Mouse (Mus musculus) liver, embryonic 14.5 days (tissue): Measurements from ENCODE around the gene Bcas3.

Experiments
- CTCF ChIP-seq: IDR thresholded peaks from 2 replicates; pipeline ENCODE4 v1.5.1; 2016; ENCODE audit warnings: antibody characterized with exemption, low read depth, control low read depth
- EP300 ChIP-seq: IDR thresholded peaks from 2 replicates; pipeline ENCODE4 v1.6.1; 2016; ENCODE audit warnings: antibody characterized with exemption, low read depth

DNA sequence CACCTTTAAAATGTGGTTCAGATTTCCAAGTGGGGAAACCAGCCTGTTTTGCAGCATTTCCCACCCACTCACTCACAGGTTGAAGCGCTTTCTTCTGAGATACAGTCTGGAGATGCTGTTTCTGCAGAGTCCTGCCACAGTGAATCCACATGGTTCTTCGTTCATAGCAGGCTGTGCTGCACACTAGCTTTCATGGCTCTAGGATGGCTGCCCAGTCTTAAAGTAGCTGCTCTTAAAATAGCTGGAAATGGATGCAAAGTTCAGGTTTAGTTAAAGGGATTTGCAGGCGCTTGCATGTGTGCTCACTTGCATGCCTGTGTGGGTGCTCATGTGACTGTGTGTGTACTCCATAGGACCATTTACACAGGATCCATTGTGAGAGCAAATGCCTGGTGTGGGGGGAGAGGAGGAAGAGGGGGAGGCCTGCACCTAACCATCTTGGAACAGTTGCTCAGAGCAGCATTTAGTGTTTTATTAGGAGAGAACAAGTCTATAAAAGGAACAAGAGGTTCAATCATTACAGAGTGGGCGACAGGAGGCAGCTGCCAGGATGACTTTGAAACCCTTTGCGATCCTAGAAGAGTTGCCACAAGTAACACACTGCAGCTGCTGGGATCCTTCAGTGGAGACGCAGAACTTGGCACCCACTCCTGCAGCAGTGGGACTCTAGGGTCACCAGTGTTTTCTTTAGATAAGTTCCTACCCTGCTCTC is 386.5 kb downstream of the Bcas3 start:
- TF ChIP-seq CTCF (no peak), EP300 (no peak)
